Mouse (Mus musculus) limb, embryonic 13.5 days (tissue): Measurements from ENCODE around the gene Map3k3. TPM values are rescaled to one million over a fixed set of nuclear protein-coding genes. Genes with fewer than 3 reads are reported as not detected.
"Not testable (repeated sequence)": the region's sequence is repeated elsewhere in the genome, so short reads cannot be mapped to it uniquely, and the experiment has no call there.

ENCODE experiments used
- ATAC-seq: fragments of 200-750 bp; cut with Nextera tagmentation; 2 replicates; pipeline ENCODE4 v1.8.0; 2017; ENCODE audit warnings: low read depth, moderate number of reproducible peaks, moderate TSS enrichment; ENCODE audit not compliant: low FRiP score
- H3K27ac ChIP-seq: fragments of 300-500 bp; sonication (generic); 2 replicates; pipeline ENCODE4 v1.5.1; 2015; ENCODE audit warnings: inconsistent platforms, mild to moderate bottlenecking, moderate library complexity
- H3K27me3 ChIP-seq: fragments of 300-500 bp; sonication (generic); 2 replicates; pipeline ENCODE4 v1.6.1; 2015; ENCODE audit warnings: mild to moderate bottlenecking, inconsistent platforms
- H3K36me3 ChIP-seq: fragments of 300-500 bp; sonication (generic); 2 replicates; pipeline ENCODE4 v1.6.1; 2015; ENCODE audit warnings: inconsistent platforms, mild to moderate bottlenecking, moderate library complexity
- H3K4me1 ChIP-seq: fragments of 300-500 bp; sonication (generic); 2 replicates; pipeline ENCODE4 v1.6.1; 2015; ENCODE audit warnings: inconsistent platforms
- H3K4me2 ChIP-seq: fragments of 300-500 bp; sonication (generic); replicated peaks from 2 replicates; pipeline ENCODE4 v1.6.1; 2015; ENCODE audit warnings: inconsistent platforms, mild to moderate bottlenecking, moderate library complexity
- H3K4me3 ChIP-seq: fragments of 300-500 bp; sonication (generic); 2 replicates; pipeline ENCODE4 v1.5.1; 2015; ENCODE audit warnings: moderate library complexity, mild to moderate bottlenecking, inconsistent platforms
- H3K9ac ChIP-seq: fragments of 300-500 bp; sonication (generic); 2 replicates; pipeline ENCODE4 v1.6.1; 2015; ENCODE audit warnings: mild to moderate bottlenecking, inconsistent platforms
- H3K9me3 ChIP-seq: fragments of 300-500 bp; sonication (generic); 2 replicates; pipeline ENCODE4 v1.6.1; 2016; ENCODE audit warnings: inconsistent platforms
- WGBS: fragments of 180-500 bp; shearing (Covaris S2); methylation state at CpG from one replicate; pipeline ENCODE4 v1.1.7; 2015; 5-methylcytosine and 5-hydroxymethylcytosine counted together
- polyA plus RNA-seq: library from polyadenylated mRNA; unstranded; fragments of >200 nt; fragmentation: Nextera tagmentation; extraction: Ambion mirVana; gene quantifications from 2 replicates; pipeline ENCODE4 v1.2.1, GENCODE M21; 2015

Gene Map3k3
- polyA plus RNA-seq, 1 experiment from 2014 or later = 27.1 TPM

- H3K4me1 ChIP-seq = peaks cover 5% of the 10 kb centered on the region; the same call in 1 of the 2 replicates
- H3K9me3 ChIP-seq = no peaks in the 10 kb centered on the region
- WGBS = 76% methylated on average over 7 of the region's 7 CpGs
- H3K4me2 ChIP-seq = no peak overlapping the region
- no peaks in the 10 kb centered on the region for H3K27me3 ChIP-seq
- H3K27ac ChIP-seq = no peak overlapping the region
- no peak overlapping the region for H3K4me3 ChIP-seq
- H3K9ac ChIP-seq = 0 out of 2 replicates have a peak overlapping the region, but pooled peaks have one; percentile 9
- no peak for ATAC-seq
- peaks cover 14% of the 10 kb centered on the region for H3K36me3 ChIP-seq
These were observed 95.5 kb downstream of the Map3k3 start for GRCm38 (mm10) chr11:106179711-106180448.

GRCm38 (mm10) chr11:106180449-106180801, 96.0 kb downstream of the Map3k3 start:
- H3K4me3 ChIP-seq = no peak overlapping the region
- peaks cover 19% of the 10 kb centered on the region for H3K36me3 ChIP-seq
- H3K4me2 ChIP-seq = no peak overlapping the region
- H3K9ac ChIP-seq = no peak overlapping the region
- ATAC-seq = no peak
- H3K9me3 ChIP-seq = no peaks in the 10 kb centered on the region
- H3K27ac ChIP-seq = no peak overlapping the region
- 92% methylated on average over 2 of the region's 2 CpGs for WGBS
- no peaks in the 10 kb centered on the region for H3K4me1 ChIP-seq
- no peaks in the 10 kb centered on the region for H3K27me3 ChIP-seq

GRCm38 (mm10) chr11:106187326-106187725, 102.9 kb downstream of the Map3k3 start:
- Histone ChIP-seq H3K4me2 (no peak overlapping the region), H3K9me3 (no peaks in the 10 kb centered on the region), H3K4me1 (peaks cover 3% of the 10 kb centered on the region), H3K27me3 (no peaks in the 10 kb centered on the region), H3K9ac (no peak overlapping the region), H3K27ac (no peak overlapping the region), H3K36me3 (peaks cover 19% of the 10 kb centered on the region), H3K4me3 (no peak overlapping the region)
- no peak for ATAC-seq
- 95% methylated on average over 4 of the region's 4 CpGs for WGBS

- H3K4me2 ChIP-seq = no peak overlapping the region
- no peak overlapping the region for H3K27ac ChIP-seq
- no peaks in the 10 kb centered on the region for H3K27me3 ChIP-seq
- WGBS = 95% methylated on average over 3 of the region's 3 CpGs
- H3K9ac ChIP-seq = no peak overlapping the region
- H3K36me3 ChIP-seq = peaks cover 5% of the 10 kb centered on the region
- H3K4me1 ChIP-seq = peaks cover 7% of the 10 kb centered on the region
- H3K9me3 ChIP-seq = no peaks in the 10 kb centered on the region
- no peak for ATAC-seq
- no peak overlapping the region for H3K4me3 ChIP-seq
These were observed 107.3 kb downstream of the Map3k3 start for GRCm38 (mm10) chr11:106191716-106192115.

GRCm38 (mm10) chr11:106192241-106192640, 107.8 kb downstream of the Map3k3 start:
- Histone ChIP-seq H3K9ac (peak overlapping the region; percentile 81; the same call in 1 of the 2 replicates), H3K4me1 (peaks cover 7% of the 10 kb centered on the region), H3K9me3 (no peaks in the 10 kb centered on the region), H3K4me2 (peak overlapping the region; percentile 65), H3K27me3 (no peaks in the 10 kb centered on the region), H3K27ac (no peak overlapping the region), H3K4me3 (peak overlapping the region; percentile 77), H3K36me3 (peaks cover 10% of the 10 kb centered on the region)
- ATAC-seq = no peak
- 91% methylated on average over 5 of the region's 5 CpGs for WGBS

GRCm38 (mm10) chr11:106192657-106193370, 108.4 kb downstream of the Map3k3 start:
- peaks cover 7% of the 10 kb centered on the region for H3K4me1 ChIP-seq
- H3K9me3 ChIP-seq = no peaks in the 10 kb centered on the region
- peak overlapping the region; percentile 65 for H3K4me2 ChIP-seq
- peak overlapping the region; percentile 77 for H3K4me3 ChIP-seq
- 10% methylated on average over 19 of the region's 19 CpGs for WGBS
- peaks cover 14% of the 10 kb centered on the region for H3K36me3 ChIP-seq
- no peaks in the 10 kb centered on the region for H3K27me3 ChIP-seq
- peak; percentile 70 for ATAC-seq
- peak overlapping the region; percentile 81 for H3K27ac ChIP-seq
- H3K9ac ChIP-seq = peak overlapping the region; percentile 81

GRCm38 (mm10) chr11:106193371-106194154, 109.2 kb downstream of the Map3k3 start:
- H3K4me1 ChIP-seq = peaks cover 7% of the 10 kb centered on the region
- peak overlapping the region; percentile 81 for H3K9ac ChIP-seq
- ATAC-seq = peak; percentile 96
- WGBS = under 1% methylated on average over 43 of the region's 44 CpGs
- peak overlapping the region; percentile 81 for H3K27ac ChIP-seq
- H3K36me3 ChIP-seq = peaks cover 22% of the 10 kb centered on the region
- peak overlapping the region; percentile 65 for H3K4me2 ChIP-seq
- H3K9me3 ChIP-seq = no peaks in the 10 kb centered on the region
- H3K27me3 ChIP-seq = no peaks in the 10 kb centered on the region
- peak overlapping the region; percentile 77 for H3K4me3 ChIP-seq

- Histone ChIP-seq H3K9me3 (no peaks in the 10 kb centered on the region), H3K27me3 (no peaks in the 10 kb centered on the region), H3K36me3 (peaks cover 24% of the 10 kb centered on the region), H3K9ac (peak overlapping the region; percentile 60), H3K27ac (peak overlapping the region; percentile 75), H3K4me2 (peak overlapping the region; percentile 65), H3K4me1 (peaks cover 7% of the 10 kb centered on the region), H3K4me3 (peak overlapping the region; percentile 77)
- ATAC-seq = no peak
- 33% methylated on average over 3 of the region's 3 CpGs for WGBS
These were observed 109.7 kb downstream of the Map3k3 start for GRCm38 (mm10) chr11:106194155-106194541.

GRCm38 (mm10) chr11:106194891-106195290, 110.5 kb downstream of the Map3k3 start:
- Histone ChIP-seq H3K4me2 (no peak overlapping the region), H3K27me3 (no peaks in the 10 kb centered on the region), H3K9ac (no peak overlapping the region), H3K4me3 (no peak overlapping the region), H3K36me3 (peaks cover 27% of the 10 kb centered on the region), H3K27ac (no peak overlapping the region), H3K9me3 (no peaks in the 10 kb centered on the region), H3K4me1 (peaks cover 7% of the 10 kb centered on the region)
- 92% methylated on average over 7 of the region's 7 CpGs for WGBS
- ATAC-seq = no peak

GRCm38 (mm10) chr11:106195341-106195740, 110.9 kb downstream of the Map3k3 start:
- Histone ChIP-seq H3K4me1 (peaks cover 7% of the 10 kb centered on the region), H3K9me3 (no peaks in the 10 kb centered on the region), H3K4me3 (no peak overlapping the region), H3K36me3 (peaks cover 29% of the 10 kb centered on the region), H3K27ac (no peak overlapping the region), H3K9ac (no peak overlapping the region), H3K27me3 (no peaks in the 10 kb centered on the region), H3K4me2 (no peak overlapping the region)
- no peak for ATAC-seq

- H3K4me1 ChIP-seq = no peaks in the 10 kb centered on the region
- ATAC-seq = no peak
- H3K4me2 ChIP-seq = no peak overlapping the region
- no peaks in the 10 kb centered on the region for H3K27me3 ChIP-seq
- no peak overlapping the region for H3K9ac ChIP-seq
- H3K36me3 ChIP-seq = peaks cover 56% of the 10 kb centered on the region
- no peak overlapping the region for H3K27ac ChIP-seq
- no peaks in the 10 kb centered on the region for H3K9me3 ChIP-seq
- WGBS = 89% methylated on average over 4 of the region's 4 CpGs
- H3K4me3 ChIP-seq = no peak overlapping the region
These were observed 113.9 kb downstream of the Map3k3 start for GRCm38 (mm10) chr11:106198277-106198676.

- H3K27me3 ChIP-seq, H3K9me3 ChIP-seq, H3K4me2 ChIP-seq, H3K4me3 ChIP-seq, H3K9ac ChIP-seq, H3K27ac ChIP-seq, ATAC-seq, H3K4me1 ChIP-seq: not testable (repeated sequence)
- WGBS = 90% methylated on average over 7 of the region's 7 CpGs
- H3K36me3 ChIP-seq = peaks cover 71% of the 10 kb centered on the region
These were observed 115.6 kb downstream of the Map3k3 start for GRCm38 (mm10) chr11:106199997-106200396.
